Mouse (Mus musculus) E14TG2a.4 (cell line): ENCODE data around the gene AI413582.

Experiments used
- CTCF ChIP-seq: conservative IDR thresholded peaks from 2 replicates; pipeline ENCODE4 v1.5.1; 2014; ENCODE audit warnings: low read length
- NANOG ChIP-seq: IDR thresholded peaks from 2 replicates; pipeline ENCODE4 v1.6.1; 2014; ENCODE audit warnings: borderline replicate concordance, low read length, mixed read lengths
- POU5F1 ChIP-seq: IDR thresholded peaks from 2 replicates; pipeline ENCODE4 v1.6.1; 2014; ENCODE audit warnings: low read length, borderline replicate concordance

- peak; percentile 43 for TF ChIP-seq CTCF
- TF ChIP-seq NANOG, result no peak
- TF ChIP-seq POU5F1, result no peak
Observed at GRCm38 (mm10) chr17:27577468-27577867, 11.9 kb upstream of the AI413582 start.
